Mouse (Mus musculus): ENCODE data around the gene Cth. TPM values are rescaled to one million over a fixed set of nuclear protein-coding genes. Genes with fewer than 3 reads are reported as not detected.

Gene Cth
- polyA plus RNA-seq (2015; fragmentation: Nextera tagmentation; extraction: Ambion mirVana): 2.3 and 8.8 TPM in 2 replicates

DNA sequence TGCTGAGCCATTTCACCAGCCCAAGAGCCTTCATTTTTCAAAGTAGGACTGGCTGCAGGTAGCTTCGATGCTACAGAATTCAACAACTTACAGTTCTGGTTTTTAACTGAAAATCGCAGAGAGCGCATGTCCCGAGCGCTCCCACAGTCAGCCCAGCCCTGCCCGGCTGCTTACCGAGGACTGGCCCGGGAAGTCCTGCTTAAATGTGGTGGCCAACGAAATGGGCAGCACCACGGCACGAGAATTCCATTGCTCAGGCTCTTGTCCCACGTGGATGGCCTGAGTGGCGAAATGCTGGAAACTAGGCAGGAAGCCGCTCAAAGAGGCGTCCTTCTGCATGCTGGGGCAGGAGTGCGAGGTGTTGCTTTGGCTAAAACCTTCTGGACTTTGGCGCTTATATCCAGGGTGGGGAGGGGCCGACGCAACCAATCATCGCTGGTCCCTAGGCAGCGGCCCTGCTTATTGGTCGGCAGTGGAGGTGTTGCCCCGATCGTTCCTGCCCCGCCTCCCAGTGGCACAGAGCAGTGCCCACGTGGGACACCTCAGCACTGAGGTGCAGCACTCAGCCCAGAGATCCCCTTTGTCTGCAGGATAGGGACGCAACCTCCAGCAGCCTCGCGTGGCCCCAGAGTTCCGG, at the start of gene Cth:
Gene Cth, minus strand, starts transcription at position 386 of the 637 bp plus-strand sequence.
- Histone ChIP-seq H3K36me3 (no peaks in the 10 kb centered on the region), H3K4me3 (replicated peaks) (peak within 1 kb of the TSS; percentile 59), H3K27me3 (replicated peaks) (no peaks in the 10 kb centered on the region), H3K9ac (replicated peaks) (peak within 1 kb of the TSS; percentile 24), H3K9me3 (replicated peaks) (no peaks in the 10 kb centered on the region), H3K27ac (replicated peaks) (no peak within 1 kb of the TSS), H3K4me2 (peak within 1 kb of the TSS; percentile 99), H3K4me1 (peaks cover 6% of the 10 kb centered on the region)
- peak; percentile 99 for ATAC-seq (ENCODE audit: low FRiP score)
- under 1% methylated on average over 30 of the region's 30 CpGs for WGBS

DNA sequence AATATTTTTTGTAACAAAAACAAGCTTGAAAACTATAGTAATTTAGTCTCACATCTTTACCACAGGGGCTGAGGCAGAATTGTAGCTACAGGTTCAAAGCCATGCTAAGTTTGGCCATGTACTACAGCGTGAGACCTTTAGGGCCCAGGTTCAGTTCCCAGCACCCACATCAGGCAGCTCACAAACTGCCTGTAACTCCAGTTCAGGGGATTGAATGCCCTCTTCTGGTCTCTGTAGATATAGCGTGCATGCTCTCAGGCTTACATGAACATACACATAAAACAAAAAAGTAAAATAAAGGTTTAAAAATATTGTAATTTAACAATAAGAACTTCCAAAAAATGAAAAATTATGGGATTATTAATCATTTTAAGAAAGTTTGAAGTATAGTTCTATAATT, 48.4 kb upstream of the Cth start:
- Histone ChIP-seq H3K4me2 (no peak overlapping the region), H3K4me1 (no peaks in the 10 kb centered on the region), H3K27me3 (replicated peaks) (no peaks in the 10 kb centered on the region), H3K36me3 (no peaks in the 10 kb centered on the region; the same call in 1 of the 2 replicates), H3K9ac (replicated peaks) (no peak overlapping the region), H3K4me3 (replicated peaks) (no peak overlapping the region), H3K27ac (replicated peaks) (no peak overlapping the region), H3K9me3 (replicated peaks) (no peaks in the 10 kb centered on the region)
- ATAC-seq (ENCODE audit: low FRiP score): no peak
- 100% methylated on average over 2 of the region's 2 CpGs for WGBS

DNA sequence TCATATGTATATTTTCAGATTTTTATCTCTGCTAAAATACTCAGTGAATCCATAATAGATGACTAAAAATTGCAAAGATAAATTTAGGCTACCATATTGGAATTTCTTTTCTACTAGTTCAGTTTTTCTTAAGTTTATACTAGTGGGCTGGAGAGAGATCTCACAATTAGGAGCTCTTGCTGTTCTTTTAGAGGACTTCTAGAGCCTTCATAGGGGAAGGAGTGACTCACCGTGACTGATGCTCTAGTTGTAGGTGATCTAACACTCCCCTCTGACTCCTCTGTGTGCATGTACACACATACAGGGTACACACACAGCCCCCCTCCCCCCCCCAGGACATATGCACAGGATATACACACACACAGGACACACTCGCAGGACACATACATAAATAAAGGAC, 46.3 kb upstream of the Cth start:
- H3K9me3 ChIP-seq (replicated peaks): no peaks in the 10 kb centered on the region
- H3K9ac ChIP-seq (replicated peaks): no peak overlapping the region
- H3K4me1 ChIP-seq: no peaks in the 10 kb centered on the region
- no peaks in the 10 kb centered on the region for H3K27me3 ChIP-seq (replicated peaks)
- no peaks in the 10 kb centered on the region; the same call in 1 of the 2 replicates for H3K36me3 ChIP-seq
- no peak for ATAC-seq (ENCODE audit: low FRiP score)
- no peak overlapping the region for H3K4me2 ChIP-seq
- H3K4me3 ChIP-seq (replicated peaks): no peak overlapping the region
- WGBS: 98% methylated on average over 2 of the region's 2 CpGs
- no peak overlapping the region for H3K27ac ChIP-seq (replicated peaks)

- ATAC-seq (ENCODE audit: low FRiP score): no peak
- Histone ChIP-seq H3K9ac (replicated peaks) (no peak overlapping the region), H3K4me1 (peaks cover 9% of the 10 kb centered on the region; the same call in 1 of the 2 replicates), H3K36me3 (peaks cover 3% of the 10 kb centered on the region), H3K9me3 (replicated peaks) (no peaks in the 10 kb centered on the region), H3K4me3 (replicated peaks) (no peak overlapping the region), H3K27me3 (replicated peaks) (no peaks in the 10 kb centered on the region), H3K4me2 (no peak overlapping the region), H3K27ac (replicated peaks) (no peak overlapping the region)
These were observed 32.4 kb upstream of the Cth start for GRCm38 (mm10) chr3:157957320-157957719.

DNA sequence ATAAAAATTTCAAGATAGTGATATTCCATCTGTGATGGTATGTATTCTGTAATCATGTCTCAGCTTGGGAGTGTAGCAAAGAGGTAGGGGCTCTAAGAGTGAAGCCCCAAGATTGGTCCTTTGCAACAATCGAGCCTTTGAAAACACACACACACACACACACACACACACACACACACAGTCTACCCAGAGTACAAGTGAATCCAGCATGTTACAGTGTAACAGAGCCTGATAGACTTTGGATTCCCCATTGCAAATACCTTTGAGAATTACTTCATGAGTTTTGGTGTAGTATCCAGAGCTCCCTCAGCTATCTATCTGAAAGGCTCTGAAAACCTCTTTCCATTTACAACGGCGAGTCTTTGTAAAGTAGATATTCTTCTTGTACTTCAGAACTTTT, 31.3 kb upstream of the Cth start:
- no peaks in the 10 kb centered on the region for H3K9me3 ChIP-seq (replicated peaks)
- H3K9ac ChIP-seq (replicated peaks): no peak overlapping the region
- ATAC-seq (ENCODE audit: low FRiP score): no peak
- H3K4me1 ChIP-seq: peaks cover 15% of the 10 kb centered on the region; the same call in 1 of the 2 replicates
- no peaks in the 10 kb centered on the region for H3K27me3 ChIP-seq (replicated peaks)
- H3K4me2 ChIP-seq: no peak overlapping the region
- no peak overlapping the region for H3K4me3 ChIP-seq (replicated peaks)
- no peaks in the 10 kb centered on the region for H3K36me3 ChIP-seq
- WGBS: 93% methylated on average over 3 of the region's 3 CpGs
- no peak overlapping the region for H3K27ac ChIP-seq (replicated peaks)

GRCm38 (mm10) chr3:157955466-157955865, 30.6 kb upstream of the Cth start:
- H3K27ac ChIP-seq (replicated peaks): no peak overlapping the region
- ATAC-seq (ENCODE audit: low FRiP score): no peak
- H3K9ac ChIP-seq (replicated peaks): no peak overlapping the region
- H3K4me2 ChIP-seq: no peak overlapping the region
- WGBS: 88% methylated on average over 2 of the region's 2 CpGs
- H3K9me3 ChIP-seq (replicated peaks): no peaks in the 10 kb centered on the region
- peaks cover 17% of the 10 kb centered on the region; the same call in 1 of the 2 replicates for H3K4me1 ChIP-seq
- H3K27me3 ChIP-seq (replicated peaks): no peaks in the 10 kb centered on the region
- H3K4me3 ChIP-seq (replicated peaks): no peak overlapping the region
- H3K36me3 ChIP-seq: no peaks in the 10 kb centered on the region

DNA sequence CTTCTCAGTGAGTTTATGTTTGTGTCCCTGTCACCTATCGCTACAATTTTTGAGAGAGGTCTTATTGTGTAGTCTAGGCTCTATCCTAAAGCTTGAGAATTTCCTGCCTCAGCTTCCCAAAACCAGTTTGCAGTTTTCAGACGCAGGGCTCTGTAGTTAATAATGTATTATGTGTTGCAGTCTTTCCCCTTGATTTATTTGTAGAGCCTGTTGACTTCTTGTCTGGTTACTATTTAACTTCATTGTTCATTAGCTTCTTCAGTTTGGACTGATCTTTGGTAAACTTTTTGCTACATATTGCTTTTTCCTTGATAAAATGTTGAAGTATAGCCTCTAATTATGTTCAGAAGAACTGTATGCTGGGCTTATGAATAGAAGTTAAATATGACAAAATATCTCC, 27.8 kb upstream of the Cth start:
- H3K9me3 ChIP-seq (replicated peaks): no peaks in the 10 kb centered on the region
- H3K27ac ChIP-seq (replicated peaks): no peak overlapping the region
- 85% methylated on average over 2 of the region's 2 CpGs for WGBS
- H3K4me3 ChIP-seq (replicated peaks): no peak overlapping the region
- no peak overlapping the region for H3K4me2 ChIP-seq
- no peak overlapping the region for H3K9ac ChIP-seq (replicated peaks)
- no peaks in the 10 kb centered on the region for H3K27me3 ChIP-seq (replicated peaks)
- no peak for ATAC-seq (ENCODE audit: low FRiP score)
- no peaks in the 10 kb centered on the region for H3K36me3 ChIP-seq
- H3K4me1 ChIP-seq: peaks cover 37% of the 10 kb centered on the region

- H3K27me3 ChIP-seq (replicated peaks): peaks cover 4% of the 10 kb centered on the region; the same call in 1 of the 2 replicates
- WGBS: under 1% methylated on average over 81 of the region's 93 CpGs
- peak overlapping the region; percentile 96 for H3K9ac ChIP-seq (replicated peaks)
- H3K27ac ChIP-seq (replicated peaks): peak overlapping the region; percentile 99
- ATAC-seq (ENCODE audit: low FRiP score): peak; percentile 69
- peaks cover 36% of the 10 kb centered on the region for H3K4me1 ChIP-seq
- no peaks in the 10 kb centered on the region for H3K9me3 ChIP-seq (replicated peaks)
- H3K36me3 ChIP-seq: no peaks in the 10 kb centered on the region
- peak overlapping the region; percentile 86 for H3K4me3 ChIP-seq (replicated peaks)
- H3K4me2 ChIP-seq: peak overlapping the region; percentile 90
These were observed 22.8 kb upstream of the Cth start for GRCm38 (mm10) chr3:157947383-157948280.

DNA sequence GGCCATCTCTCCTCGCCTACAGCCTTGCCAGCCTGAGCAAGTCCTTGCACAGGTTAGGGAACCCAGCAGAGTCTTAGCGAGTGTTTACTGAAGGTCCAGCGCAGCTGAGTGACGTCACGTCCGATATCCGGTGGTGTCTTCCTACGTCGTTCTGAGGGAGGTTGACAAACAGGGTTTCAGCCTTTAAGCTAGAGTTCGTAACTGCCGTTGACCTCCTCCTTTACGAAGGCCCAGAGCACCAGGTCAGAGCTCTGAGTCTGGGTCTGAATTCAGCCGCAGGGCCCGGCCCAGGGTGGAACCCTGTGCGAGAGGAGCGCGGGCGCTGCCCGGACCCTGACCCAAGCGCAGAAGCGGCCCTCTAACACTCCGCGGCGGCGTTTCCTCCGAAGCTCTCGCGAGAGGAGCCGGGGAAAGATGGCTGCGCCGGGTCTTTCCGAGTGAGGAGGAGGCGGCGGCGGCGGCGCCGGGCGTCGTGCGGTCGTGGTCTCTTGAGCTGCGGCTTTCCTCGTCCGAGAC, 22.0 kb upstream of the Cth start, which contains the start of gene Ankrd13c:
Gene Ankrd13c, plus strand, starts transcription at position 397 of the 516 bp plus-strand sequence.
- peak within 1 kb of the TSS; percentile 99 for H3K27ac ChIP-seq (replicated peaks)
- H3K9me3 ChIP-seq (replicated peaks): no peaks in the 10 kb centered on the region
- peaks cover 4% of the 10 kb centered on the region; the same call in 1 of the 2 replicates for H3K27me3 ChIP-seq (replicated peaks)
- H3K36me3 ChIP-seq: no peaks in the 10 kb centered on the region
- WGBS: under 1% methylated on average over 45 of the region's 45 CpGs
- peak; percentile 99 for ATAC-seq (ENCODE audit: low FRiP score)
- H3K4me2 ChIP-seq: peak within 1 kb of the TSS; percentile 90
- H3K4me1 ChIP-seq: peaks cover 34% of the 10 kb centered on the region
- H3K4me3 ChIP-seq (replicated peaks): peak within 1 kb of the TSS; percentile 86
- H3K9ac ChIP-seq (replicated peaks): peak within 1 kb of the TSS; percentile 96

DNA sequence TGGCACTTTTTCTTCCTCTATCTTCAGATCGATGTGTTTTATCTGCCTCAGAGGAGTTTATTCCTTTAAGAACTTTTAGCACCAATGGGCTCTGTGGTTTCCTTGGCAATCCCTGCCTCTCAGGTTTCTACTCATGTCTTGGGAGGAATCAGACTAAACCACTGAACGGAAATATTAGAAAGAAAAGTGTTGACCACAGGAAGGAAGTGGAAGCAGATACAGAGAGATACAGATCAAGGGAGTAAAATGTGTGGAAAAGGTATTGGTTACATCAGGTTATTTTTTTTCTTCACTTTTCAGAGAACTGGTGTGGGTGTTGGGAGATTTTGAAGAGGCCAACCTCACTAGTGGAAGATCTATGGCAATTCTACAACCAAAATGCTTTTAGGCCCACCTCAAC, 13.7 kb upstream of the Cth start:
- no peaks in the 10 kb centered on the region for H3K4me1 ChIP-seq
- peaks cover 3% of the 10 kb centered on the region; the same call in 1 of the 2 replicates for H3K27me3 ChIP-seq (replicated peaks)
- H3K4me2 ChIP-seq: no peak overlapping the region
- no peaks in the 10 kb centered on the region for H3K9me3 ChIP-seq (replicated peaks)
- WGBS: 90% methylated on average over 2 of the region's 2 CpGs
- no peak overlapping the region for H3K9ac ChIP-seq (replicated peaks)
- no peak overlapping the region for H3K4me3 ChIP-seq (replicated peaks)
- ATAC-seq (ENCODE audit: low FRiP score): no peak
- H3K36me3 ChIP-seq: no peaks in the 10 kb centered on the region
- no peak overlapping the region for H3K27ac ChIP-seq (replicated peaks)

GRCm38 (mm10) chr3:157934301-157934823, 9.5 kb upstream of the Cth start:
- H3K4me3 ChIP-seq (replicated peaks): no peak overlapping the region
- no peaks in the 10 kb centered on the region for H3K36me3 ChIP-seq
- H3K4me1 ChIP-seq: no peaks in the 10 kb centered on the region
- H3K27ac ChIP-seq (replicated peaks): no peak overlapping the region
- WGBS: 87% methylated on average over 3 of the region's 3 CpGs
- ATAC-seq (ENCODE audit: low FRiP score): no peak
- H3K27me3 ChIP-seq (replicated peaks): no peaks in the 10 kb centered on the region
- no peak overlapping the region for H3K9ac ChIP-seq (replicated peaks)
- H3K4me2 ChIP-seq: no peak overlapping the region
- no peaks in the 10 kb centered on the region for H3K9me3 ChIP-seq (replicated peaks)

All from neural tube, embryonic 15.5 days (tissue).